Mouse (Mus musculus) kidney, postnatal 0 days (tissue): ENCODE data around the gene Cul7. TPM values are rescaled to one million over a fixed set of nuclear protein-coding genes. Genes with fewer than 3 reads are reported as not detected.

Experiments
- ATAC-seq: fragments of 200-750 bp; cut with Nextera tagmentation; replicated peaks from 2 replicates; pipeline ENCODE4 v1.8.0; 2017; ENCODE audit warnings: low read depth, moderate number of reproducible peaks, moderate TSS enrichment, moderate library complexity; ENCODE audit not compliant: low FRiP score
- DNase-seq: peaks from one replicate; pipeline ENCODE4 v3.0.0-alpha.2; 2016; ENCODE audit warnings: low spot score
- H3K27ac ChIP-seq: fragments of 300-500 bp; sonication (generic); 2 replicates; pipeline ENCODE4 v1.5.1; 2014; ENCODE audit warnings: mild to moderate bottlenecking
- H3K27me3 ChIP-seq: fragments of 300-500 bp; sonication (generic); 2 replicates; pipeline ENCODE4 v1.6.1; 2014; ENCODE audit warnings: low read length, mixed read lengths; ENCODE audit not compliant: insufficient read depth
- H3K36me3 ChIP-seq: fragments of 300-500 bp; sonication (generic); 2 replicates; pipeline ENCODE4 v1.6.1; 2014; ENCODE audit warnings: low read length, mixed read lengths; ENCODE audit not compliant: insufficient read depth
- H3K4me1 ChIP-seq: fragments of 300-500 bp; sonication (generic); replicated peaks from 2 replicates; pipeline ENCODE4 v1.6.1; 2014; ENCODE audit warnings: antibody characterized with exemption, low read length, mixed read lengths; ENCODE audit not compliant: insufficient read depth
- H3K4me2 ChIP-seq: fragments of 300-500 bp; sonication (generic); 2 replicates; pipeline ENCODE4 v1.6.1; 2014; ENCODE audit warnings: mild to moderate bottlenecking, low read length, moderate library complexity, mixed read lengths
- H3K4me3 ChIP-seq: fragments of 300-500 bp; sonication (generic); replicated peaks from 2 replicates; pipeline ENCODE4 v1.5.1; 2014; ENCODE audit warnings: low read depth, low read length
- H3K9ac ChIP-seq: fragments of 300-500 bp; sonication (generic); 2 replicates; pipeline ENCODE4 v1.6.1; 2014; ENCODE audit warnings: low read depth, low read length
- H3K9me3 ChIP-seq: fragments of 300-500 bp; sonication (generic); replicated peaks from 2 replicates; pipeline ENCODE4 v1.6.1; 2016; ENCODE audit warnings: low read length, inconsistent platforms, mixed read lengths
- CTCF ChIP-seq: IDR thresholded peaks from 2 replicates; pipeline ENCODE4 v1.5.1; 2016; ENCODE audit warnings: antibody characterized with exemption, low read depth, mild to moderate bottlenecking, moderate library complexity
- WGBS: fragments of 180-500 bp; shearing (Covaris S2); extraction: QIAGEN DNeasy Blood & Tissue Kit; methylation state at CpG from one replicate; pipeline ENCODE4 v1.1.7; 2014; 5-methylcytosine and 5-hydroxymethylcytosine counted together
- polyA plus RNA-seq: library from polyadenylated mRNA; unstranded; fragments of >200 nt; fragmentation: Nextera tagmentation; extraction: Ambion mirVana; gene quantifications from 2 replicates; pipeline ENCODE4 v1.2.1, GENCODE M21; 2015

Cul7 gene
- polyA plus RNA-seq, 1 experiment from 2014 or later = 29.0 TPM

DNA sequence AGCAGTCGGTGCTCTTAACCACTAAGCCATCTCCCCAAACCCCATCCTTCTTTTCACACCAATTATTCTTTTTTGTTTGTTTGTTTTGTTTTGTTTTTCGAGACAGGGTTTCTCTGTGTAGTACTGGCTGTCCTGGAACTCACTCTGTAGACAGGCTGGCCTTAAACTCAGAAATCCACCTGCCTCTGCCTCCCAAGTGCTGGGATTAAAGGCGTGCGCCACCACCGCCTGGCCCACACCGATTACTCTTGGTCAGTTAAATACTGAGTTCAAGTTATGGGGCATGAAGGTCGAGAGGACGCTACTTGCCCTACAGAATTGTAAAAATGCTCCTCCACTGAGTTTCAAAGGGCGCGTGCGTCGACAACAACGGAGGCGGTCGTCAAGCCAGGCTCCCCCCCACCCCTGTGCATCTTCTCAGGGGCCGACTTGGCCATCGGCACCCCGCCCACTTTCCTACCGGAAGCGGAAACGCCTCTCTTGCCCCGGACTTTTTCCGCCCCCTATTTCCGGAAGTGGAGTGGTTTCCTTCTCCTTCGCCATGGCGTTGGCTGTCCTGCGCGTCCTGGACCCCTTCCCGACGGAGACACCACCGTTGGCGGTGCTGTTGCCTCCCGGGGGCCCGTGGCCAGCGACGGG is 60.9 kb downstream of the Cul7 start, which contains the start of gene Pex6:
Gene Pex6 (plus strand): TSS at position 505 of the 639 bp plus-strand sequence.
- peaks cover 15% of the 10 kb centered on the region for H3K36me3 ChIP-seq
- WGBS = 7% methylated on average over 36 of the region's 36 CpGs
- ATAC-seq (peak; percentile 87), DNase-seq (peak; percentile 97)
- H3K9me3 ChIP-seq = no peaks in the 10 kb centered on the region
- H3K4me1 ChIP-seq = peaks cover 11% of the 10 kb centered on the region; the same call in 1 of the 2 replicates
- peak within 1 kb of the TSS; percentile 95 for H3K9ac ChIP-seq
- TF ChIP-seq CTCF = no peak
- peak within 1 kb of the TSS; percentile 86 for H3K27ac ChIP-seq
- H3K27me3 ChIP-seq = no peaks in the 10 kb centered on the region
- peak within 1 kb of the TSS; percentile 100 for H3K4me3 ChIP-seq
- peak within 1 kb of the TSS; percentile 99 for H3K4me2 ChIP-seq

DNA sequence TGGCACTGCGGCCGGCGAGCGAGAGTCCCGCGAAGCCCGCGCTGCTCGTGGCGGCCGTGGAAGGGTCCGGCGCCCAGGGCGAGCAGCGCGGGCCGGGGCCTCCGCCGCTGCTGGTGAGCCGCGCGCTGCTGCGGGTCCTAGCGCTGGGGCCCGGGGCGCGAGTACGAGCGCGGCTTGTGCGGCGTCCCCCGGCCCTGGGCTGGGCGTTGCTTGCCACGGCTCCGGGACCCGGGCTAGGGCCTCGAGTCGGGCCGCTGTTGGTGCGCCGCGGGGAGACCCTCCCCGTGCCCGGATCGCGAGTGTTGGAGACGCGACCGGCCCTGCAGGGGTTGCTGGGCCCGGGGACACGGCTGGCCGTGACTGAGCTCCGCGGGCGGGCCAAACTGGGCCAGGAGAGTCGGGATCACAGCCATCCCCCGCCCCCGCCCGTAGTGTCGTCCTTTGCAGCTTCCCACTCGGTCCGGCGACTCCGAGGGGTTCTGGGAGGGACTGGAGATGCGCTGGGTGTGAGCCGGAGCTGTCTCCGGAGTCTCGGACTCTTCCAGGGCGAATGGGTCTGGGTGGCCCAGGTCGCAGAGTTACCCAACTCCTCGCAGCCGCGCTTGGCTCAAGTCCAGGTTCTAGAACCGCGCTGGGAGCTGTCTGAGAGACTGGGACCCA is 61.6 kb downstream of the Cul7 start:
- H3K27me3 ChIP-seq = no peaks in the 10 kb centered on the region
- peak overlapping the region; percentile 86 for H3K27ac ChIP-seq
- no peak for DNase-seq

DNA sequence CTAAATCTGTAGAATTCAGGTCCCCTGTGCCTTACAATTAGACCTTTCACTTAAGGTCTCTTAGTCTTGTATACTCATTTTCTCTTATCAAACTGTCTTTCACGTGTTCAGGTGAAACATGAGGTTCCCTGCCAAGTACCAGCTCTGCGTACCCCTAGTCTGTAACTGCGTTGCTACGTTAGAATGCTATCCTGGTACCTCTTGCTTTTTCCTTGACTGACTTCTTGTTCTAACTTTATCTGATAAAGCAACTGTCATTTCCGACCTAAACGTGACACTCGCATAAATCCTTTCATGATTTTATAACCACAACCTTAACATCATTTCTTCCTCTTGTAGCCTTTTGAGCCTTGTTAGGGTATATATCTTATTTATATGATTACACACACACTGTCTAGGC is 62.3 kb downstream of the Cul7 start:
- Histone ChIP-seq H3K4me1 (peaks cover 11% of the 10 kb centered on the region; the same call in 1 of the 2 replicates), H3K9ac (peak overlapping the region; percentile 95), H3K4me2 (peak overlapping the region; percentile 99), H3K27ac (no peak overlapping the region), H3K27me3 (no peaks in the 10 kb centered on the region), H3K9me3 (no peaks in the 10 kb centered on the region), H3K4me3 (peak overlapping the region; percentile 100), H3K36me3 (peaks cover 21% of the 10 kb centered on the region)
- TF ChIP-seq CTCF = no peak
- DNase-seq (no peak), ATAC-seq (no peak)
- 57% methylated on average over 7 of the region's 7 CpGs for WGBS

More for the DNA sequence above, 61.6 kb downstream of the Cul7 start:
- H3K4me1 ChIP-seq = peaks cover 11% of the 10 kb centered on the region; the same call in 1 of the 2 replicates
- peak overlapping the region; percentile 100 for H3K4me3 ChIP-seq
- H3K9me3 ChIP-seq = no peaks in the 10 kb centered on the region
- H3K36me3 ChIP-seq = peaks cover 17% of the 10 kb centered on the region
- peak; percentile 72 for ATAC-seq
- peak overlapping the region; percentile 99 for H3K4me2 ChIP-seq
- WGBS = under 1% methylated on average over 69 of the region's 76 CpGs
- peak overlapping the region; percentile 95 for H3K9ac ChIP-seq
- TF ChIP-seq CTCF = no peak

DNA sequence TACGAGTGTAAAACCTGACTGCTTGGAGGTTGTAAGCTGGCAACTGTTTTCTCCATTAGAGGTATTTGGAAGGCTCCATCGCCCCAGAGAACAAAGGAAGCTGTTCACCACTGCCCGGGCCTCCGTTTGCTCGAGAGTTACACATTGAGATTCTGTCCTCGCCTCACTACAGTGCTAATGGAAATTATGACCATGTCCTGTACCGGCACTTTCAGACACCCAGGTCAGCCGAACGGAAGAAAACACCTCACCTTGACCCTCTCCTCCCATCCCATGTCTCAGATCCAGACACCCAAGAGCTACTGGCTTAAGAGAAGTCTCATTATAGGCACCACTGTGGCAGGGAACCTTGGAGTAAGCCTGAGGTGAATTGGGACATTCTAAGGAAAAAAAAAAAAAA is 63.7 kb downstream of the Cul7 start:
- Histone ChIP-seq H3K36me3 (peaks cover 21% of the 10 kb centered on the region), H3K27me3 (no peaks in the 10 kb centered on the region), H3K4me3 (no peak overlapping the region), H3K9me3 (no peaks in the 10 kb centered on the region), H3K4me1 (peaks cover 11% of the 10 kb centered on the region; the same call in 1 of the 2 replicates), H3K27ac (no peak overlapping the region), H3K4me2 (no peak overlapping the region), H3K9ac (no peak overlapping the region)
- DNase-seq (no peak), ATAC-seq (no peak)
- WGBS = 84% methylated on average over 9 of the region's 9 CpGs
- TF ChIP-seq CTCF = no peak

Other genes with a start within 250 kb of the Cul7 start
- gene Crip3, start 221.4 kb upstream of the Cul7 start, polyA plus RNA-seq = 0.34 TPM in 2 replicates
- 1.6 and 1.9 TPM in 2 replicates for gene Slc22a7, start 211.9 kb upstream of the Cul7 start, polyA plus RNA-seq
- gene Ttbk1, start 162.7 kb upstream of the Cul7 start, polyA plus RNA-seq = 0.10 and 0.11 TPM in 2 replicates
- gene Dnph1, start 153.6 kb upstream of the Cul7 start, polyA plus RNA-seq = 31.8 and 32.7 TPM in 2 replicates
- 6.0 and 6.5 TPM in 2 replicates for gene Cul9, start 103.9 kb upstream of the Cul7 start, polyA plus RNA-seq
- 5.5 and 6.0 TPM in 2 replicates for gene Srf, start 94.2 kb upstream of the Cul7 start, polyA plus RNA-seq
- gene Ptk7, start 20.8 kb upstream of the Cul7 start, polyA plus RNA-seq = 94.0 and 103 TPM in 2 replicates
- 47.6 and 50.4 TPM in 2 replicates for gene Klc4, start 4.3 kb upstream of the Cul7 start, polyA plus RNA-seq
- gene Mrpl2, start 4.1 kb upstream of the Cul7 start, polyA plus RNA-seq = 144 and 157 TPM in 2 replicates
- 44.4 and 47.2 TPM in 2 replicates for gene Rrp36, start 24.0 kb downstream of the Cul7 start, polyA plus RNA-seq
- gene Mea1, start 28.5 kb downstream of the Cul7 start, polyA plus RNA-seq = 131 and 135 TPM in 2 replicates
- 104 and 114 TPM in 2 replicates for gene Klhdc3, start 30.6 kb downstream of the Cul7 start, polyA plus RNA-seq
- 51.0 and 52.5 TPM in 2 replicates for gene Ppp2r5d, start 54.8 kb downstream of the Cul7 start, polyA plus RNA-seq
- 20.5 and 25.6 TPM in 2 replicates for gene Pex6, start 61.1 kb downstream of the Cul7 start, polyA plus RNA-seq
- gene Gnmt, start 78.8 kb downstream of the Cul7 start, polyA plus RNA-seq = 9.0 and 10.6 TPM in 2 replicates
- 59.9 and 64.7 TPM in 2 replicates for gene Cnpy3, start 101.9 kb downstream of the Cul7 start, polyA plus RNA-seq
- 0.12 and 0.14 TPM in 2 replicates for gene Ptcra, start 113.4 kb downstream of the Cul7 start, polyA plus RNA-seq
- 143 and 151 TPM in 2 replicates for gene 2310039H08Rik, start 122.3 kb downstream of the Cul7 start, polyA plus RNA-seq
- 138 and 147 TPM in 2 replicates for gene Rpl7l1, start 132.3 kb downstream of the Cul7 start, polyA plus RNA-seq
- gene Bicral, start 208.1 kb downstream of the Cul7 start, polyA plus RNA-seq = 2.9 and 4.1 TPM in 2 replicates
- gene Tbcc, start 240.3 kb downstream of the Cul7 start, polyA plus RNA-seq = 58.2 and 71.4 TPM in 2 replicates